27 mouse cellular contexts compared by ENCODE assay signal in genomic region chr15:74461935-74462334, GRCm38 (mm10).
DNase-seq lines count a peak whose midpoint lies in the region; ATAC-seq lines count a peak whose summit lies in the region.
"Had no signal": no experiment of that assay in that cellular context is flagged by ENCODE, and none has a peak within 500 bp of the region (broad histone marks: within the 10 kb centered on the region; RNA-seq: fewer than 3 reads in every experiment).

No protein-coding gene starts in this region.

- peak overlapping the region; percentile 1; the same call in 1 of the 2 replicates for H3K27ac ChIP-seq in hindbrain, embryonic 10.5 days
- H3K27ac ChIP-seq in hindbrain, embryonic 12.5 days = no peak overlapping the region
- no peak overlapping the region for H3K27ac ChIP-seq in midbrain, embryonic 11.5 days (ENCODE audit: low read depth, low read length)
- H3K27ac ChIP-seq in midbrain, embryonic 13.5 days = no peak overlapping the region
- no peak overlapping the region for H3K27ac ChIP-seq in limb, embryonic 15.5 days
- H3K27ac ChIP-seq: embryonic facial prominence, embryonic 13.5 days; embryonic facial prominence, embryonic 15.5 days; forebrain, embryonic 13.5 days; forebrain, embryonic 15.5 days had no signal

- no peak for ATAC-seq in hindbrain, embryonic 12.5 days (ENCODE audit: low FRiP score)
- no peak for ATAC-seq in midbrain, embryonic 11.5 days (ENCODE audit: low FRiP score)
- no peak for ATAC-seq in midbrain, embryonic 13.5 days
- ATAC-seq in limb, embryonic 15.5 days (ENCODE audit: insufficient number of reproducible peaks, low FRiP score, low TSS enrichment, low read depth) = peak; percentile 35; the same call in 1 of the 2 replicates
- ATAC-seq: activated CD4-positive, CD25-positive, alpha-beta regulatory T cell, adult 4 months; CD4-positive, CD25-positive, alpha-beta regulatory T cell, adult 4 months; forebrain, embryonic 13.5 days; forebrain, embryonic 15.5 days; forebrain, postnatal 0 days; Patski had no signal

- H3K27me3 ChIP-seq in hindbrain, embryonic 10.5 days (ENCODE audit: insufficient read depth, poor library complexity, severe bottlenecking) = no peaks in the 10 kb centered on the region
- no peaks in the 10 kb centered on the region for H3K27me3 ChIP-seq in hindbrain, embryonic 12.5 days
- H3K27me3 ChIP-seq in midbrain, embryonic 11.5 days (ENCODE audit: control insufficient read depth, insufficient read depth, low read length) = no peaks in the 10 kb centered on the region
- H3K27me3 ChIP-seq in midbrain, embryonic 13.5 days = no peaks in the 10 kb centered on the region
- no peaks in the 10 kb centered on the region for H3K27me3 ChIP-seq in limb, embryonic 15.5 days
- H3K27me3 ChIP-seq: CH12.LX; embryonic facial prominence, embryonic 13.5 days; embryonic facial prominence, embryonic 15.5 days; forebrain, embryonic 13.5 days; forebrain, embryonic 15.5 days; Patski had no signal

- H3K9ac ChIP-seq in hindbrain, embryonic 12.5 days = no peak overlapping the region
- no peak overlapping the region for H3K9ac ChIP-seq in midbrain, embryonic 11.5 days (ENCODE audit: low read length)
- H3K9ac ChIP-seq in midbrain, embryonic 13.5 days (replicated peaks) = no peak overlapping the region
- H3K9ac ChIP-seq in limb, embryonic 15.5 days = no peak overlapping the region
- H3K9ac ChIP-seq: embryonic facial prominence, embryonic 13.5 days; embryonic facial prominence, embryonic 15.5 days; forebrain, embryonic 13.5 days; forebrain, embryonic 15.5 days; forebrain, postnatal 0 days had no signal

- H3K36me3 ChIP-seq in hindbrain, embryonic 10.5 days = no peaks in the 10 kb centered on the region
- no peaks in the 10 kb centered on the region for H3K36me3 ChIP-seq in hindbrain, embryonic 12.5 days
- no peaks in the 10 kb centered on the region for H3K36me3 ChIP-seq in midbrain, embryonic 11.5 days (ENCODE audit: control insufficient read depth, insufficient read depth, low read length)
- H3K36me3 ChIP-seq in midbrain, embryonic 13.5 days = no peaks in the 10 kb centered on the region
- no peaks in the 10 kb centered on the region for H3K36me3 ChIP-seq in limb, embryonic 15.5 days
- H3K36me3 ChIP-seq: embryonic facial prominence, embryonic 13.5 days; embryonic facial prominence, embryonic 15.5 days; forebrain, embryonic 15.5 days; G1E had no signal

- H3K9me3 ChIP-seq in hindbrain, embryonic 10.5 days = no peaks in the 10 kb centered on the region
- H3K9me3 ChIP-seq in hindbrain, embryonic 12.5 days (replicated peaks) = 0 out of 2 replicates have a peak, but pooled peaks cover 4% of the 10 kb centered on the region
- no peaks in the 10 kb centered on the region for H3K9me3 ChIP-seq in midbrain, embryonic 11.5 days (ENCODE audit: control insufficient read depth, low read length)
- no peaks in the 10 kb centered on the region for H3K9me3 ChIP-seq in midbrain, embryonic 13.5 days
- H3K9me3 ChIP-seq in limb, embryonic 15.5 days = no peaks in the 10 kb centered on the region
- H3K9me3 ChIP-seq: embryonic facial prominence, embryonic 13.5 days; embryonic facial prominence, embryonic 15.5 days; forebrain, embryonic 15.5 days had no signal

- H3K4me3 ChIP-seq in hindbrain, embryonic 10.5 days = no peak overlapping the region
- no peak overlapping the region for H3K4me3 ChIP-seq in hindbrain, embryonic 12.5 days
- no peak overlapping the region for H3K4me3 ChIP-seq in midbrain, embryonic 11.5 days (ENCODE audit: low read depth, low read length)
- no peak overlapping the region for H3K4me3 ChIP-seq in midbrain, embryonic 13.5 days (replicated peaks)
- no peak overlapping the region for H3K4me3 ChIP-seq in limb, embryonic 15.5 days
- H3K4me3 ChIP-seq: embryonic facial prominence, embryonic 13.5 days; embryonic facial prominence, embryonic 15.5 days; erythroblast, embryonic 14.5 days; forebrain, embryonic 13.5 days; forebrain, embryonic 15.5 days had no signal

- H3K4me2 ChIP-seq in hindbrain, embryonic 12.5 days (replicated peaks) = no peak overlapping the region
- no peak overlapping the region for H3K4me2 ChIP-seq in midbrain, embryonic 11.5 days
- no peak overlapping the region for H3K4me2 ChIP-seq in midbrain, embryonic 13.5 days (replicated peaks)
- H3K4me2 ChIP-seq in limb, embryonic 15.5 days = no peak overlapping the region
- H3K4me2 ChIP-seq: embryonic facial prominence, embryonic 13.5 days; embryonic facial prominence, embryonic 15.5 days; forebrain, embryonic 13.5 days; forebrain, embryonic 15.5 days had no signal

- WGBS in hindbrain, embryonic 10.5 days = 81% methylated on average over 5 of the region's 5 CpGs
- WGBS in hindbrain, embryonic 12.5 days = 70% methylated on average over 5 of the region's 5 CpGs
- 89% methylated on average over 5 of the region's 5 CpGs for WGBS in midbrain, embryonic 11.5 days
- 75% methylated on average over 5 of the region's 5 CpGs for WGBS in midbrain, embryonic 13.5 days
- WGBS in limb, embryonic 15.5 days = 66% methylated on average over 5 of the region's 5 CpGs

- peak; percentile 54 to 63 for DNase-seq in cerebellum, postnatal 10 days
- no peak for DNase-seq in cerebellum, adult 11-12 months
- no peak for DNase-seq in hindbrain, embryonic 10.5 days (ENCODE audit: low spot score)
- peak; percentile 59 for DNase-seq in midbrain, embryonic 11.5 days (ENCODE audit: low spot score, missing footprints)
- DNase-seq in adrenal gland, adult 2 months = no peak
- DNase-seq: adrenal gland, postnatal 10 days; adrenal gland, postnatal 25 days; B cell, adult 2 months; cerebellum, adult 11 months; cerebellum, adult 2 months; cerebellum, adult 9-10 months; cerebellum, postnatal 36 days; embryo, embryonic 11 days; forebrain, postnatal 0 days had no signal

- H3K4me1 ChIP-seq in hindbrain, embryonic 10.5 days (replicated peaks) = 0 out of 2 replicates have a peak, but pooled peaks cover 3% of the 10 kb centered on the region
- 0 out of 2 replicates have a peak, but pooled peaks cover 2% of the 10 kb centered on the region for H3K4me1 ChIP-seq in hindbrain, embryonic 12.5 days
- no peaks in the 10 kb centered on the region for H3K4me1 ChIP-seq in midbrain, embryonic 11.5 days (ENCODE audit: control insufficient read depth, insufficient read depth, low read length)
- peaks cover 14% of the 10 kb centered on the region; the same call in 1 of the 2 replicates for H3K4me1 ChIP-seq in midbrain, embryonic 13.5 days (replicated peaks)
- H3K4me1 ChIP-seq in limb, embryonic 15.5 days = 0 out of 2 replicates have a peak, but pooled peaks cover 2% of the 10 kb centered on the region

Comparison
In these comparisons a context has a peak if more than half of its experiments do, and no peak if none do; other contexts are left out.
1. DNase-seq: peak in cerebellum, postnatal 10 days (2 of 2) and midbrain, embryonic 11.5 days (single experiment); none in cerebellum, adult 11-12 months (single experiment), hindbrain, embryonic 10.5 days (single experiment) and adrenal gland, adult 2 months (single experiment).